ENCODE assay signal across 15 mouse cellular contexts in genomic region chr1:189219051-189219450, GRCm38 (mm10).
DNase-seq lines count a peak whose midpoint lies in the region; ATAC-seq and TF ChIP-seq lines count a peak whose summit lies in the region.
"Had no signal": no experiment of that assay in that cellular context is flagged by ENCODE, and none has a peak within 500 bp of the region (broad histone marks: within the 10 kb centered on the region; RNA-seq: fewer than 3 reads in every experiment).

No protein-coding gene starts in this region.

- peaks cover 23% of the 10 kb centered on the region for H3K4me1 ChIP-seq in hindbrain, postnatal 0 days (ENCODE audit: insufficient read depth, low read length)
- peaks cover 14% of the 10 kb centered on the region for H3K4me1 ChIP-seq in hindbrain, embryonic 13.5 days (replicated peaks)
- H3K4me1 ChIP-seq: midbrain, embryonic 12.5 days had no signal

- 29% methylated on average over 10 of the region's 10 CpGs for WGBS in hindbrain, postnatal 0 days
- WGBS in hindbrain, embryonic 13.5 days: 61% methylated on average over 10 of the region's 10 CpGs

- peak; percentile 33; the same call in 1 of the 2 replicates for ATAC-seq in hindbrain, postnatal 0 days
- ATAC-seq in hindbrain, embryonic 13.5 days (ENCODE audit: low FRiP score): no peak
- ATAC-seq: liver, postnatal 0 days had no signal

- no peak for TF ChIP-seq CTCF in hindbrain, postnatal 0 days (IDR thresholded peaks at IDR 0.05; ENCODE audit: low read depth)

- peak overlapping the region; percentile 30 for H3K4me2 ChIP-seq in hindbrain, postnatal 0 days (ENCODE audit: low read depth, low read length)
- H3K4me2 ChIP-seq in hindbrain, embryonic 13.5 days: no peak overlapping the region
- H3K4me2 ChIP-seq: limb, embryonic 15.5 days; midbrain, embryonic 12.5 days had no signal

- peak; percentile 85 to 90 for DNase-seq in cerebellum, postnatal 10 days
- no peak for DNase-seq in cerebellum, adult 9-11 months
- peak; percentile 80 for DNase-seq in hindbrain, postnatal 0 days (ENCODE audit: low spot score)
- DNase-seq in lung, postnatal 10 days: peak; percentile 39
- no peak for DNase-seq in lung, adult 18-20 months
- DNase-seq in cerebellum, postnatal 25 days: peak; percentile 27 to 45
- DNase-seq: heart, adult 18-20 months; kidney, adult 18-20 months; kidney, postnatal 14 days; liver, postnatal 0 days; right cerebral cortex, postnatal 14 days; thymus, postnatal 25 days had no signal

- H3K27ac ChIP-seq in hindbrain, postnatal 0 days: peak overlapping the region; percentile 64; the same call in 1 of the 2 replicates
- no peak overlapping the region for H3K27ac ChIP-seq in hindbrain, embryonic 13.5 days
- H3K27ac ChIP-seq: limb, embryonic 15.5 days; midbrain, embryonic 12.5 days had no signal

- H3K9ac ChIP-seq in hindbrain, postnatal 0 days (replicated peaks; ENCODE audit: low read length): no peak overlapping the region
- H3K9ac ChIP-seq in hindbrain, embryonic 13.5 days: no peak overlapping the region
- H3K9ac ChIP-seq: limb, embryonic 15.5 days; liver, postnatal 0 days; midbrain, embryonic 12.5 days had no signal

- H3K9me3 ChIP-seq in hindbrain, postnatal 0 days (ENCODE audit: low read length): no peaks in the 10 kb centered on the region
- no peaks in the 10 kb centered on the region for H3K9me3 ChIP-seq in hindbrain, embryonic 13.5 days
- H3K9me3 ChIP-seq: limb, embryonic 15.5 days; midbrain, embryonic 12.5 days had no signal

- no peaks in the 10 kb centered on the region for H3K27me3 ChIP-seq in hindbrain, postnatal 0 days (ENCODE audit: insufficient read depth, low read length)
- no peaks in the 10 kb centered on the region for H3K27me3 ChIP-seq in hindbrain, embryonic 13.5 days
- H3K27me3 ChIP-seq: limb, embryonic 15.5 days; midbrain, embryonic 12.5 days had no signal

- no peaks in the 10 kb centered on the region for H3K36me3 ChIP-seq in hindbrain, postnatal 0 days (ENCODE audit: insufficient read depth, low read length)
- no peaks in the 10 kb centered on the region for H3K36me3 ChIP-seq in hindbrain, embryonic 13.5 days
- H3K36me3 ChIP-seq: limb, embryonic 15.5 days; midbrain, embryonic 12.5 days had no signal

- H3K4me3 ChIP-seq in hindbrain, postnatal 0 days (ENCODE audit: low read length): no peak overlapping the region
- H3K4me3 ChIP-seq in hindbrain, embryonic 13.5 days: no peak overlapping the region
- H3K4me3 ChIP-seq: limb, embryonic 15.5 days; midbrain, embryonic 12.5 days had no signal

Comparison
In these comparisons a context has a peak if more than half of its experiments do, and no peak if none do; other contexts are left out.
1. DNase-seq: peak in cerebellum, postnatal 10 days (2 of 2), hindbrain, postnatal 0 days (single experiment), lung, postnatal 10 days (single experiment) and cerebellum, postnatal 25 days (2 of 2); none in cerebellum, adult 9-11 months (single experiment) and lung, adult 18-20 months (0 of 2).